Mouse (Mus musculus): ENCODE measurements around the gene Olfr958. TPM values are rescaled to one million over a fixed set of nuclear protein-coding genes. Genes with fewer than 3 reads are reported as not detected.

Olfr958 gene
- not detected in 2 replicates for polyA plus RNA-seq (2015; fragmentation: Nextera tagmentation; extraction: Ambion mirVana)

- H3K9me3 ChIP-seq (ENCODE audit: control insufficient read depth, low read length): no peaks in the 10 kb centered on the region
- H3K4me1 ChIP-seq (ENCODE audit: control insufficient read depth, insufficient read depth, low read depth, low read length): peaks cover 8% of the 10 kb centered on the region
- peak; percentile 29; the same call in 1 of the 2 replicates for ATAC-seq
- no peak within 1 kb of the TSS for H3K4me3 ChIP-seq (ENCODE audit: low read length)
- H3K27ac ChIP-seq (ENCODE audit: low read depth, low read length): no peak within 1 kb of the TSS
- WGBS: 47% methylated on average over 2 of the region's 2 CpGs
- no peak within 1 kb of the TSS for H3K9ac ChIP-seq (ENCODE audit: low read depth, low read length)
- no peaks in the 10 kb centered on the region for H3K36me3 ChIP-seq (ENCODE audit: control insufficient read depth, insufficient read depth, low read length)
- no peaks in the 10 kb centered on the region for H3K27me3 ChIP-seq (replicated peaks; ENCODE audit: control insufficient read depth, insufficient read depth, low read length)
- no peak within 1 kb of the TSS for H3K4me2 ChIP-seq (ENCODE audit: low read length)
These were observed at the start of gene Olfr958 for GRCm38 (mm10) chr9:39553946-39554345. TSS of gene Olfr958 (minus strand) at chr9:39554054.

- no peaks in the 10 kb centered on the region for H3K27me3 ChIP-seq (replicated peaks; ENCODE audit: control insufficient read depth, insufficient read depth, low read length)
- peak overlapping the region; percentile 61 for H3K4me2 ChIP-seq (ENCODE audit: low read length)
- H3K9me3 ChIP-seq (ENCODE audit: control insufficient read depth, low read length): no peaks in the 10 kb centered on the region
- peaks cover 4% of the 10 kb centered on the region; the same call in 1 of the 2 replicates for H3K36me3 ChIP-seq (ENCODE audit: control insufficient read depth, insufficient read depth, low read length)
- no peaks in the 10 kb centered on the region; the same call in 1 of the 2 replicates for H3K4me1 ChIP-seq (ENCODE audit: control insufficient read depth, insufficient read depth, low read depth, low read length)
- WGBS: under 1% methylated on average over 9 of the region's 9 CpGs
- peak overlapping the region; percentile 65 for H3K9ac ChIP-seq (ENCODE audit: low read depth, low read length)
- peak overlapping the region; percentile 50 for H3K4me3 ChIP-seq (ENCODE audit: low read length)
- peak; percentile 81 for ATAC-seq
- peak overlapping the region; percentile 78 for H3K27ac ChIP-seq (ENCODE audit: low read depth, low read length)
These were observed 49.5 kb upstream of the Olfr958 start for GRCm38 (mm10) chr9:39603333-39603845.

- Histone ChIP-seq H3K4me2 (ENCODE audit: low read length) (peak overlapping the region; percentile 61), H3K27ac (ENCODE audit: low read depth, low read length) (peak overlapping the region; percentile 78), H3K27me3 (replicated peaks; ENCODE audit: control insufficient read depth, insufficient read depth, low read length) (no peaks in the 10 kb centered on the region), H3K4me3 (ENCODE audit: low read length) (peak overlapping the region; percentile 50), H3K9me3 (ENCODE audit: control insufficient read depth, low read length) (no peaks in the 10 kb centered on the region), H3K36me3 (ENCODE audit: control insufficient read depth, insufficient read depth, low read length) (peaks cover 6% of the 10 kb centered on the region), H3K9ac (ENCODE audit: low read depth, low read length) (peak overlapping the region; percentile 65), H3K4me1 (ENCODE audit: control insufficient read depth, insufficient read depth, low read depth, low read length) (no peaks in the 10 kb centered on the region; the same call in 1 of the 2 replicates)
- peak; percentile 93 for ATAC-seq
- WGBS: under 1% methylated on average over 19 of the region's 19 CpGs
These were observed 48.9 kb upstream of the Olfr958 start for GRCm38 (mm10) chr9:39602536-39603332.

DNA sequence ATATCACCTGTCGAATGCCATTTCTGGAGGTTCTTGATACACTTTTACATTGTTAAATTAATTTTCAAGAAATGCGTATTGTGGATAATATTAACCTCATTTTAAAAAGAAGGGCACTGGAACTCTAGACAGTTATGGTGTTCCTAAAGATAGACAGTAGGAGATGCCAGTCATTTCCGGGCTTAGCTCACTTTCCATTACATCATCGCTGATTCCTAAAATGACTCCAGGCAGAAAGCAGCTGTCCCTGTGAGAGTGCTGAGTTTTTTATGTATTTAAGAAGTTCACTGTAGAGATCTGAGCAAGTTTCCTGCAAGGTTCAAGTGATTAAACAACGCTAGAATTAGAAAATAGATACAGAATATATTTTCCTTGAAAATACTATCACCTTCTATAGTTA, 23.2 kb upstream of the Olfr958 start:
- no peak for ATAC-seq
- H3K27me3 ChIP-seq (replicated peaks; ENCODE audit: control insufficient read depth, insufficient read depth, low read length): no peaks in the 10 kb centered on the region
- 87% methylated on average over 5 of the region's 5 CpGs for WGBS

GRCm38 (mm10) chr9:39575469-39575868, 21.6 kb upstream of the Olfr958 start, which contains the start of gene Olfr959:
TSS of gene Olfr959 (minus strand) at chr9:39575569.
- no peak within 1 kb of the TSS for H3K4me3 ChIP-seq (ENCODE audit: low read length)

More for the DNA sequence above, 23.2 kb upstream of the Olfr958 start:
- Histone ChIP-seq H3K4me3 (ENCODE audit: low read length) (no peak overlapping the region), H3K9ac (ENCODE audit: low read depth, low read length) (no peak overlapping the region), H3K9me3 (ENCODE audit: control insufficient read depth, low read length) (no peaks in the 10 kb centered on the region), H3K4me1 (ENCODE audit: control insufficient read depth, insufficient read depth, low read depth, low read length) (no peaks in the 10 kb centered on the region), H3K27ac (ENCODE audit: low read depth, low read length) (no peak overlapping the region), H3K36me3 (ENCODE audit: control insufficient read depth, insufficient read depth, low read length) (no peaks in the 10 kb centered on the region), H3K4me2 (ENCODE audit: low read length) (no peak overlapping the region)

DNA sequence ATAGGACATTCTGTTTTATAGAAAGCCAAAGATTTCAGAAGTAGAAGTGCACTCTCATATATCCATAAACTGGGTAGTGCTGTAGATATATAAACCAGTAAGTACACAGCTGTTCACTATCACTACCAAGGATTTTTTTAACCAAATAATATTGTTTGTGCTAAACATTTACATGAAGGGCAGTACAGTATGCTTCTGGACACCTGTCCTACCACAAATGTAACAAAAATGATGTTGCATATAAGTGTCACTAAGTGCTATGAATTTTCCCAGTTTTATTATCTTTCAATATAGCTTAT, 4.4 kb upstream of the Olfr958 start:
- Histone ChIP-seq H3K4me1 (ENCODE audit: control insufficient read depth, insufficient read depth, low read depth, low read length) (peaks cover 8% of the 10 kb centered on the region), H3K27me3 (replicated peaks; ENCODE audit: control insufficient read depth, insufficient read depth, low read length) (no peaks in the 10 kb centered on the region), H3K4me3 (ENCODE audit: low read length) (no peak overlapping the region), H3K4me2 (ENCODE audit: low read length) (no peak overlapping the region), H3K27ac (ENCODE audit: low read depth, low read length) (peak overlapping the region; percentile 81; the same call in 1 of the 2 replicates), H3K9ac (ENCODE audit: low read depth, low read length) (no peak overlapping the region), H3K9me3 (ENCODE audit: control insufficient read depth, low read length) (no peaks in the 10 kb centered on the region), H3K36me3 (ENCODE audit: control insufficient read depth, insufficient read depth, low read length) (no peaks in the 10 kb centered on the region)
- peak; percentile 64 for ATAC-seq

More at GRCm38 (mm10) chr9:39575469-39575868, 21.6 kb upstream of the Olfr958 start, which contains the start of gene Olfr959:
- H3K36me3 ChIP-seq (ENCODE audit: control insufficient read depth, insufficient read depth, low read length): no peaks in the 10 kb centered on the region
- no peak for ATAC-seq
- no peak within 1 kb of the TSS for H3K27ac ChIP-seq (ENCODE audit: low read depth, low read length)
- H3K9ac ChIP-seq (ENCODE audit: low read depth, low read length): no peak within 1 kb of the TSS
- no peaks in the 10 kb centered on the region for H3K9me3 ChIP-seq (ENCODE audit: control insufficient read depth, low read length)
- WGBS: 78% methylated on average over 3 of the region's 3 CpGs
- H3K4me2 ChIP-seq (ENCODE audit: low read length): no peak within 1 kb of the TSS
- H3K4me1 ChIP-seq (ENCODE audit: control insufficient read depth, insufficient read depth, low read depth, low read length): no peaks in the 10 kb centered on the region
- H3K27me3 ChIP-seq (replicated peaks; ENCODE audit: control insufficient read depth, insufficient read depth, low read length): no peaks in the 10 kb centered on the region

- Histone ChIP-seq H3K9me3 (ENCODE audit: control insufficient read depth, low read length) (no peaks in the 10 kb centered on the region), H3K27ac (ENCODE audit: low read depth, low read length) (peak overlapping the region; percentile 81), H3K36me3 (ENCODE audit: control insufficient read depth, insufficient read depth, low read length) (no peaks in the 10 kb centered on the region), H3K4me3 (ENCODE audit: low read length) (no peak overlapping the region), H3K9ac (ENCODE audit: low read depth, low read length) (no peak overlapping the region; the same call in 1 of the 2 replicates), H3K4me1 (ENCODE audit: control insufficient read depth, insufficient read depth, low read depth, low read length) (peaks cover 8% of the 10 kb centered on the region), H3K27me3 (replicated peaks; ENCODE audit: control insufficient read depth, insufficient read depth, low read length) (no peaks in the 10 kb centered on the region), H3K4me2 (ENCODE audit: low read length) (peak overlapping the region; percentile 30)
- 24% methylated on average over 3 of the region's 3 CpGs for WGBS
- peak; percentile 97 for ATAC-seq
These were observed 3.9 kb upstream of the Olfr958 start for GRCm38 (mm10) chr9:39557529-39558348.

DNA sequence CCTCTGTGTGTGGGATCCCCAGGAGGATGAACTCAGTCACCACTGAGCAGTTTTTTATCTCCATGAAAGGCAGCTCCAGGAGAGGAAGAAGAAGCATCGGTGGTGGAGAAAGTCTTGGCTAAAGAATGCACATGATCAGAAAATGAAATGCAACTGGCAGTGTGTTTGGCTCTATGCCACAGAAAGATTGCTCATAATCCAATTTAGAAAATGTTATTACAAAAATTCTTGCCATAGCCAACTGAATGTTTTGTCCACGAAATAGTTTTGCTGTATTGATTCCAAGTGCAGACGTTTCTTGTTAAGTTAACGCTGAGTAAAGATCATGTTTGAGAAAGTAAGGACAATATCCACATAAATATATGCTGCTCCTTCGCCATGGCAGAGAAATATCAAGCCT, 3.0 kb downstream of the Olfr958 start:
- Histone ChIP-seq H3K36me3 (ENCODE audit: control insufficient read depth, insufficient read depth, low read length) (no peaks in the 10 kb centered on the region), H3K4me2 (ENCODE audit: low read length) (no peak overlapping the region)
- 63% methylated on average over 5 of the region's 5 CpGs for WGBS

More for the DNA sequence above, 3.0 kb downstream of the Olfr958 start:
- ATAC-seq: no peak
- Histone ChIP-seq H3K4me1 (ENCODE audit: control insufficient read depth, insufficient read depth, low read depth, low read length) (no peaks in the 10 kb centered on the region), H3K9me3 (ENCODE audit: control insufficient read depth, low read length) (no peaks in the 10 kb centered on the region), H3K4me3 (ENCODE audit: low read length) (no peak overlapping the region), H3K27ac (ENCODE audit: low read depth, low read length) (no peak overlapping the region), H3K9ac (ENCODE audit: low read depth, low read length) (no peak overlapping the region), H3K27me3 (replicated peaks; ENCODE audit: control insufficient read depth, insufficient read depth, low read length) (no peaks in the 10 kb centered on the region)

Data from hindbrain, embryonic 16.5 days (tissue).